Mouse (Mus musculus) kidney, embryonic 16.5 days (tissue): Measurements from ENCODE around the gene Zpbp2. TPM values are rescaled to one million over a fixed set of nuclear protein-coding genes. Genes with fewer than 3 reads are reported as not detected.
"Not testable (repeated sequence)": the region's sequence is repeated elsewhere in the genome, so short reads cannot be mapped to it uniquely, and the experiment has no call there.

Experiments
- ATAC-seq: fragments of 200-750 bp; cut with Nextera tagmentation; 2 replicates; pipeline ENCODE4 v1.8.0; 2017; ENCODE audit warnings: moderate TSS enrichment; ENCODE audit not compliant: low FRiP score, low TSS enrichment
- H3K27ac ChIP-seq: fragments of 300-500 bp; sonication (generic); 2 replicates; pipeline ENCODE4 v1.5.1; 2014; ENCODE audit warnings: low read length
- H3K27me3 ChIP-seq: fragments of 300-500 bp; sonication (generic); 2 replicates; pipeline ENCODE4 v1.6.1; 2014; ENCODE audit warnings: low read length, control low read depth, mixed read lengths; ENCODE audit not compliant: insufficient read depth
- H3K36me3 ChIP-seq: fragments of 300-500 bp; sonication (generic); 2 replicates; pipeline ENCODE4 v1.6.1; 2014; ENCODE audit warnings: low read length, control low read depth, mixed read lengths; ENCODE audit not compliant: insufficient read depth
- H3K4me1 ChIP-seq: fragments of 300-500 bp; sonication (generic); 2 replicates; pipeline ENCODE4 v1.6.1; 2014; ENCODE audit warnings: low read length, control low read depth, mixed read lengths; ENCODE audit not compliant: insufficient read depth
- H3K4me2 ChIP-seq: fragments of 300-500 bp; sonication (generic); replicated peaks from 2 replicates; pipeline ENCODE4 v1.6.1; 2014; ENCODE audit warnings: low read depth, low read length
- H3K4me3 ChIP-seq: fragments of 300-500 bp; sonication (generic); 2 replicates; pipeline ENCODE4 v1.5.1; 2014; ENCODE audit warnings: mild to moderate bottlenecking, low read length
- H3K9ac ChIP-seq: fragments of 300-500 bp; sonication (generic); replicated peaks from 2 replicates; pipeline ENCODE4 v1.6.1; 2014; ENCODE audit warnings: low read length
- H3K9me3 ChIP-seq: fragments of 300-500 bp; sonication (generic); 2 replicates; pipeline ENCODE4 v1.6.1; 2016; ENCODE audit warnings: low read length, control low read depth
- WGBS: fragments of 180-500 bp; shearing (Covaris S2); extraction: QIAGEN DNeasy Blood & Tissue Kit; methylation state at CpG from one replicate; pipeline ENCODE4 v1.1.7; 2014; 5-methylcytosine and 5-hydroxymethylcytosine counted together
- polyA plus RNA-seq: library from polyadenylated mRNA; unstranded; fragments of >200 nt; fragmentation: Nextera tagmentation; extraction: Ambion mirVana; gene quantifications from 2 replicates; pipeline ENCODE4 v1.2.1, GENCODE M21; 2015

Zpbp2 gene
- polyA plus RNA-seq, 1 experiment from 2014 or later: 0.87 TPM

DNA sequence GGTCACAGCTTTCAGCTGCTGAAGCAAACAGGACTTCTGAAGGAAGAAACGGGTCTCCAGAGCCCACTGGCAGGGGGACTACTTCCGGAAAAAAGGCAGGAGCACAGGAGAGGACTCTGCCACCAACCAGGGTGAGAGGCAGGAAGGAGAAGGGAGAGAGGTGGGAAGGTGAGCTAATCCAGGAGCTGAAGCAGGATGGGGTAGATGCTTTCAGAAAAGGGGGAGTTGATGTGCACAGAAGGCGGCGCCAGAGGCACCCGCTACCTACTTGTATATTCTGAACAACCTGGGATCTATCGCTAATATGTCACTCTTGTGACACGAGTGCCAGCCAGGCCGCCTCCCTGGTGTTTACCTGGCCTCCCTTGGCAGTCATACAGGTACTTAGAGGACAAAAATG, 47.1 kb downstream of the Zpbp2 start, which contains the start of gene Lrrc3c:
Gene Lrrc3c (plus strand): TSS at position 301 of the 400 bp plus-strand sequence.
- Histone ChIP-seq H3K4me3 (no peak within 1 kb of the TSS), H3K9me3 (no peaks in the 10 kb centered on the region), H3K36me3 (no peaks in the 10 kb centered on the region), H3K4me1 (peaks cover 6% of the 10 kb centered on the region; the same call in 1 of the 2 replicates), H3K4me2 (no peak within 1 kb of the TSS), H3K27me3 (peaks cover 24% of the 10 kb centered on the region), H3K9ac (no peak within 1 kb of the TSS), H3K27ac (no peak within 1 kb of the TSS)
- no peak for ATAC-seq
- WGBS: 86% methylated on average over 8 of the region's 8 CpGs

DNA sequence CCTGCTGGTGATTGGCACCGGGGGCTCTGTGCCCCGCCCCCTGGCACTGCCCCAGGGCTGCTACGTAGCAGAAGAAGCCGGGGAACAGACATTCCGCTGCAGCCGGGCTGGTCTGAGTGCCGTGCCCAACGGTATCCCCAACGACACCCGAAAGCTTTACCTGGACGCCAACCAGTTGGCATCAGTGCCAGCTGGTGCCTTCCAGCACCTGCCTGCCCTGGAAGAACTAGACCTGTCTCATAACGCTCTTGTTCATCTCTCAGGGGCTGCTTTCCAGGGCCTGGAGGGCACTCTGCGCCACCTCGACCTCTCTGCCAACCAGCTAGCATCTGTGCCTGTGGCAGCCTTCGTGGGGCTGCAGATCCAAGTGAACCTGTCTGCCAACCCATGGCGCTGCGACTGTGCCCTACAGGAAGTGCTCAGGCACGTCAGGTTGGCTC, 48.0 kb downstream of the Zpbp2 start:
- H3K4me2 ChIP-seq: no peak overlapping the region
- H3K9ac ChIP-seq: no peak overlapping the region
- H3K4me3 ChIP-seq: no peak overlapping the region
- 58% methylated on average over 18 of the region's 18 CpGs for WGBS
- H3K27ac ChIP-seq: no peak overlapping the region
- H3K27me3 ChIP-seq: peaks cover 24% of the 10 kb centered on the region
- ATAC-seq: no peak
- no peaks in the 10 kb centered on the region for H3K36me3 ChIP-seq
- peaks cover 6% of the 10 kb centered on the region; the same call in 1 of the 2 replicates for H3K4me1 ChIP-seq
- H3K9me3 ChIP-seq: no peaks in the 10 kb centered on the region

DNA sequence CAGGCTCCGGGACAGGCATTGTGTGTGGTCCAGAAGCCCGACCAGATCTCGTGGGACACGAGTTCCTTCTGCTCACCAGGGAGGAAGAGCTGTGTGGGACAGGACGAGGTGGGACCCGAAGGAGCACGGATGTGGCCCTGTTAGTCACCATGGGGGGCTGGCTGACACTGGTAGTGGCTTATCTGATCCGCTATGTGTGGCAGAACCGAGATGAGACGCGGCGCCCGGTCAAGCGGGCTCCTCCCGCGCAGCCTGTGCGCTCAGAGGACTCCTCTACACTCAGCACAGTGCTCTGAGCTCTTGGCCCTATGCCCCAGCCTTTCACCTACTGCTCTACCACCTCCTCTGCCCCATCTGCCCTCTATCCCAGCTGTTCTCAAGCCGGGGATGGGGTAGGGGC, 48.4 kb downstream of the Zpbp2 start:
- Histone ChIP-seq H3K36me3 (no peaks in the 10 kb centered on the region), H3K9me3 (no peaks in the 10 kb centered on the region), H3K4me2 (no peak overlapping the region), H3K9ac (no peak overlapping the region), H3K27ac (no peak overlapping the region), H3K4me3 (no peak overlapping the region), H3K4me1 (peaks cover 6% of the 10 kb centered on the region; the same call in 1 of the 2 replicates), H3K27me3 (peaks cover 24% of the 10 kb centered on the region)
- WGBS: 41% methylated on average over 18 of the region's 18 CpGs
- ATAC-seq: no peak

DNA sequence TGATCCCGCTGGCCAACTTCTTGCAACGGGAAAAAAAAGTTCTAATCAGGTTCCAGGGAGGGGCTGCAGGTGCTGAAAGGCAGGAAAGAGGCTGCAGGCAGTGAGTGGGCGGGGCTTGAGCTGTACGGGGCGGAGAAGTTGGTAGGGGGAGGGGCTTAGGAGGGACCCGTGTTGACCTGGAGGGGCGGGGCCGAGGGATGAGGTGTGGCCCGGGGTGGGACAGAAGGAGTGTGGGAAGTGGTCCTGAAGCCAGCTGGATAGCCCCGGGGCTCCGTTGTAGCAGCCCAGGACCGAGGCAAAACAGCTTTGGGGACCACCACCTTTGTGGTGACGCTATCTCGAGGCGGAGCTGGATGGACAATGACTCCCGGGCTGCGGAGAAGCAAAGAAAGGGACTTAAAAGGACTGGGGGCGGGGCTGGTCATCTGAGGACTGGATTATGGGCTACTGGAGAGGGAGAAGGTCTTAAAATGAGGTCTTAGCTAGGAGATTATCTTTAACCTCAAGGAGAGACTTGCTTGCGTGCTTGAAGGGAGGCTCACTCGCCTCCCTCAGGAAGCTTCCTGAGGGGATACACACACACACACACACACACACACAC, 51.3 kb downstream of the Zpbp2 start:
- peaks cover 24% of the 10 kb centered on the region for H3K27me3 ChIP-seq
- H3K4me1 ChIP-seq: peaks cover 6% of the 10 kb centered on the region; the same call in 1 of the 2 replicates
- peak overlapping the region; percentile 54 for H3K4me2 ChIP-seq
- 2% methylated on average over 20 of the region's 20 CpGs for WGBS
- ATAC-seq: peak; percentile 37; the same call in 1 of the 2 replicates
- H3K36me3 ChIP-seq: no peaks in the 10 kb centered on the region
- H3K9me3 ChIP-seq: no peaks in the 10 kb centered on the region
- peak overlapping the region; percentile 37 for H3K4me3 ChIP-seq
- H3K27ac ChIP-seq: no peak overlapping the region
- peak overlapping the region; percentile 43 for H3K9ac ChIP-seq

DNA sequence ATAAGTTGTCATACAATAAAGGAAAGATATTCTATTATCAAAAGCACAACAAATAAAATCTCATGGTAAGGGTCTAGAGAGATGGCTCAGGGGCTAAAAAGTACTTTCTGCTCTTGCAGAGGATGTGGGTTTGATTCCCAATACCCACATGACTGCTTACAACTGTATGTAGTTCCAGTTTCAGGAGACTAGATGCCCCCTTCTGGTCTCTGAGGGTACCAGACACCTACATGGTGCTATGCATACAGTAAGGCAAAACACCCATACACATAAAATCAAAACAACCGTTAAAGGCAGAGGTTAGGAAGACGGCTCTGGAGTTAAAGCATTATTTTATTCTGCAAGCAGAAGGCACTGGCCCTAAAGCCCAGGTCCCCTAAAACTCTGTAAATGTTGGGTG, 53.1 kb downstream of the Zpbp2 start:
- no peak overlapping the region for H3K4me2 ChIP-seq
- H3K4me1 ChIP-seq: peaks cover 6% of the 10 kb centered on the region; the same call in 1 of the 2 replicates
- no peak overlapping the region for H3K27ac ChIP-seq
- no peak for ATAC-seq
- no peak overlapping the region for H3K9ac ChIP-seq
- H3K36me3 ChIP-seq: no peaks in the 10 kb centered on the region
- peaks cover 14% of the 10 kb centered on the region for H3K27me3 ChIP-seq
- H3K9me3 ChIP-seq: no peaks in the 10 kb centered on the region
- 77% methylated on average over 2 of the region's 2 CpGs for WGBS
- no peak overlapping the region for H3K4me3 ChIP-seq

DNA sequence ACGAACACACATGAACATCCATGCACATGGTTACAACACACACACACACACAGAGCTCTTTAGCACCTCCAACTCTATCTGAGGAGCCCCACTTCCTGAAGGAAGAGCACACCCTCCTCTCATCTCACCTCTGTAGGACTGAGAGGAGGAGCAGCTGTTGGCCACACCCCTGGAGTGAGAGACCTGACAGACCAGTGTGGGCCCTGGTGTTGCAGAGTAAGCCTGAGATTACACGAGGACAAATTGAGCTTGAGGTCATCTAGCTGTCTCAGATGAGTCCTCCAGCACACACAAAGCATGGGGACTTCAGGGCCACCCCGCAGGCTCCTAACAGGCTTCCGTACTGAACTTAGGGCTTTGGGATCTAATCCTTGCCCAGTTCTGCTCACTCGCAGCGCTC, 54.0 kb downstream of the Zpbp2 start:
- H3K27me3 ChIP-seq, H3K9me3 ChIP-seq, H3K4me3 ChIP-seq, H3K9ac ChIP-seq, H3K4me2 ChIP-seq, H3K36me3 ChIP-seq, ATAC-seq, H3K4me1 ChIP-seq, H3K27ac ChIP-seq: not testable (repeated sequence)
- 72% methylated on average over 6 of the region's 6 CpGs for WGBS

DNA sequence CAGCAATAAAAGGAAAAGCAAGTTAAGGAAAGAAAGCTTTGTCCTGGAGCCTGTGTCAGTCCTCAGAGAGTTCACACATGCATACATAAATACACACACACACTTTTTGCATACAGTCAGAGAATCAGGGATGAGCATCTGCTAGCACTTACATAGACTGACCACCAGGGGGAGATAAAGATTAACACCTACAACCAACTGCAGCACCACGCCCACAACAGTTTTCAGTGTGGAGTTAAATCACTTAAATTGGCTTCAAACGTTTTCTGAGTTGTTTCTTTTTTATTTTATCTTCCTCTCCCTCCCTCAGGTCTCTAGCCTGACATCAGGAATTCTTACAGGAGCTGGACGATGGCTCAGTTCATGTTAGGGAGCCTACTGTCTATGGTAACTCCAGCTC, 55.9 kb downstream of the Zpbp2 start:
- no peaks in the 10 kb centered on the region; the same call in 1 of the 2 replicates for H3K27me3 ChIP-seq
- H3K27ac ChIP-seq: no peak overlapping the region
- H3K4me1 ChIP-seq: peaks cover 4% of the 10 kb centered on the region; the same call in 1 of the 2 replicates
- H3K36me3 ChIP-seq: no peaks in the 10 kb centered on the region
- H3K4me3 ChIP-seq: no peak overlapping the region
- no peak overlapping the region for H3K4me2 ChIP-seq
- H3K9me3 ChIP-seq: no peaks in the 10 kb centered on the region
- no peak overlapping the region for H3K9ac ChIP-seq
- WGBS: 3% methylated on average over 3 of the region's 3 CpGs
- ATAC-seq: 0 out of 2 replicates have a peak, but pooled peaks have one; percentile 9

Other genes with a start within 250 kb of the Zpbp2 start
- gene Neurod2, start 221.4 kb upstream of the Zpbp2 start, polyA plus RNA-seq: not detected in 2 replicates
- gene Ppp1r1b, start 202.7 kb upstream of the Zpbp2 start, polyA plus RNA-seq: 5.4 and 5.8 TPM in 2 replicates
- gene Stard3, start 192.7 kb upstream of the Zpbp2 start, polyA plus RNA-seq: 62.0 and 62.4 TPM in 2 replicates
- gene Tcap, start 167.3 kb upstream of the Zpbp2 start, polyA plus RNA-seq: 2.4 and 2.7 TPM in 2 replicates
- gene Pnmt, start 164.6 kb upstream of the Zpbp2 start, polyA plus RNA-seq: 2.5 and 2.8 TPM in 2 replicates
- gene Pgap3, start 150.6 kb upstream of the Zpbp2 start, polyA plus RNA-seq: 17.6 and 22.3 TPM in 2 replicates
- 54.9 and 57.7 TPM in 2 replicates for gene Erbb2, start 138.6 kb upstream of the Zpbp2 start, polyA plus RNA-seq
- 108 and 113 TPM in 2 replicates for gene Mien1, start 112.1 kb upstream of the Zpbp2 start, polyA plus RNA-seq
- 86.2 and 87.7 TPM in 2 replicates for gene Grb7, start 104.7 kb upstream of the Zpbp2 start, polyA plus RNA-seq
- gene Ikzf3, start 5.1 kb upstream of the Zpbp2 start, polyA plus RNA-seq: 0.44 and 0.54 TPM in 2 replicates
- 67.2 and 67.6 TPM in 2 replicates for gene Ormdl3, start 36.3 kb downstream of the Zpbp2 start, polyA plus RNA-seq
- not detected in 2 replicates for gene Lrrc3c, start 47.2 kb downstream of the Zpbp2 start, polyA plus RNA-seq
- 0.86 and 1.6 TPM in 2 replicates for gene Gm12355, start 74.6 kb downstream of the Zpbp2 start, polyA plus RNA-seq
- gene Gsdma3, start 75.3 kb downstream of the Zpbp2 start, polyA plus RNA-seq: not detected in 2 replicates
- gene Gsdma2, start 95.7 kb downstream of the Zpbp2 start, polyA plus RNA-seq: not detected in 2 replicates
- gene Gsdma, start 113.3 kb downstream of the Zpbp2 start, polyA plus RNA-seq: not detected in 2 replicates
- gene Psmd3, start 131.5 kb downstream of the Zpbp2 start, polyA plus RNA-seq: 289 and 303 TPM in 2 replicates
- gene Csf3, start 150.2 kb downstream of the Zpbp2 start, polyA plus RNA-seq: 0.11 TPM in 1 of 2 replicates, not detected in the other
- gene Med24, start 178.3 kb downstream of the Zpbp2 start, polyA plus RNA-seq: 71.4 and 73.9 TPM in 2 replicates
- gene Thra, start 189.5 kb downstream of the Zpbp2 start, polyA plus RNA-seq: 24.4 and 25.9 TPM in 2 replicates
- 2.2 and 2.4 TPM in 2 replicates for gene Nr1d1, start 224.2 kb downstream of the Zpbp2 start, polyA plus RNA-seq
- gene Msl1, start 244.4 kb downstream of the Zpbp2 start, polyA plus RNA-seq: 23.7 and 24.2 TPM in 2 replicates